Mouse (Mus musculus) ES-E14 (cell line): Measurements from ENCODE around the gene Cfap61. TPM values are rescaled to one million over a fixed set of nuclear protein-coding genes. Genes with fewer than 3 reads are reported as not detected.

Experiments used
- DNase-seq: peaks from one replicate; pipeline ENCODE4 v3.0.0-alpha.2; 2013; ENCODE audit warnings: low read depth, low spot score
- H3K27ac ChIP-seq: 2 replicates; pipeline ENCODE4 v1.5.1; 2012; ENCODE audit warnings: low read depth, mild to moderate bottlenecking, low read length, moderate library complexity, mixed read lengths; ENCODE audit not compliant: poor library complexity, insufficient read depth, severe bottlenecking
- H3K36me3 ChIP-seq: 2 replicates; pipeline ENCODE4 v1.6.1; 2012; ENCODE audit warnings: mild to moderate bottlenecking, low read length, moderate library complexity, mixed read lengths; ENCODE audit not compliant: control insufficient read depth, poor library complexity, insufficient read depth, severe bottlenecking
- H3K4me1 ChIP-seq, 2 experiments: fragments of 150-350 bp in 1 of 2; sonication (generic) in 1 of 2; 2 replicates each; pipeline ENCODE4 v1.6.1; 2012; ENCODE audit warnings: low read length in 2 of 2, mild to moderate bottlenecking in 1 of 2, mixed read lengths in 1 of 2; ENCODE audit not compliant: control insufficient read depth in 2 of 2, insufficient read depth in 2 of 2, poor library complexity in 1 of 2
- H3K4me3 ChIP-seq, 2 experiments: fragments of 150-350 bp in 1 of 2; sonication (generic) in 1 of 2; 2 replicates each; pipeline ENCODE4 v1.5.1; 2012; ENCODE audit warnings: low read length in 2 of 2, low read depth in 1 of 2, mild to moderate bottlenecking in 1 of 2, mixed read lengths in 1 of 2; ENCODE audit not compliant: insufficient read depth in 1 of 2, poor library complexity in 1 of 2, severe bottlenecking in 1 of 2
- H3K9ac ChIP-seq: 2 replicates; pipeline ENCODE4 v1.6.1; 2012; ENCODE audit warnings: low read depth, mild to moderate bottlenecking, low read length, mixed read lengths; ENCODE audit not compliant: poor library complexity, insufficient read depth, severe bottlenecking
- H3K9me3 ChIP-seq: fragments of 150-350 bp; sonication (generic); 2 replicates; pipeline ENCODE4 v1.6.1; 2012; ENCODE audit warnings: low read depth, mild to moderate bottlenecking, low read length; ENCODE audit not compliant: control insufficient read depth, insufficient read depth
- CHD2 ChIP-seq: IDR thresholded peaks from 2 replicates; pipeline ENCODE4 v1.6.1; 2014; ENCODE audit warnings: mild to moderate bottlenecking, low read depth, low read length, inconsistent platforms
- HCFC1 ChIP-seq: IDR thresholded peaks from 2 replicates; pipeline ENCODE4 v1.6.1; 2012; ENCODE audit warnings: low read length, inconsistent platforms, borderline replicate concordance; ENCODE audit not compliant: insufficient read depth
- MAFK ChIP-seq: IDR thresholded peaks from 2 replicates; pipeline ENCODE4 v1.6.1; 2014; ENCODE audit warnings: mild to moderate bottlenecking, low read depth, low read length, inconsistent platforms; ENCODE audit not compliant: insufficient read depth
- ZC3H11A ChIP-seq: IDR thresholded peaks from 2 replicates; pipeline ENCODE4 v1.6.1; 2012; ENCODE audit warnings: low read depth, mild to moderate bottlenecking, inconsistent platforms, low read length, borderline replicate concordance
- ZNF384 ChIP-seq: IDR thresholded peaks from 2 replicates; pipeline ENCODE4 v1.6.1; 2012; ENCODE audit warnings: low read depth, low read length, inconsistent platforms
- in situ Hi-C, 2 experiments: fragments of 600-800 bp; cut with MboI; formaldehyde crosslinking; loops; one replicate each; pipeline ENCODE4 v1.15.1; 2025; ENCODE audit warnings: low sequenced_read_pairs in 2 of 2, inconsistent platforms in 1 of 2; ENCODE audit not compliant: unreplicated experiment in 2 of 2
- total RNA-seq: library from RNA; depleted of rRNA; stranded (reverse); fragments of 300-350 nt; gene quantifications from 2 replicates; pipeline ENCODE4 v1.2.3, GENCODE M21; 2012; rRNA removed

The Cfap61 gene
- total RNA-seq, 1 experiment = 0.45 TPM

DNA sequence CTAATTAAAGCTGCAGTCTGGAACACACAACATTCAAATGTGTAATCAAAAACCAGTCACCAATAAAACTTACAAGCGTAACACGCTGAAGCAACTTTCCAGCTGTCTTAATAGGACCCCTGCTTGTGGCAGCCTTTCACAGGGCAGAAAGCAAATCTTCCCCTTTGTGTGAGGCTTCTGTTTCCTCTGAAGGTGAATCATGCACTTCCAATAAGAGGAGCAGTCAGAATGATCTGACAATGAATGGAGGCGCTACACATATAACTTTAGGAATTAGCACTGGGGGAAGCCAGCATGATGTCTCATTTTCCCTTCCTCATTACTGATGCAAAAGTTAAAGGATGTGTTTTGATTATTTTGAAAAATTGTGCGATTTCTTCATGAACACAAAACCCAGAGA is 326.6 kb downstream of the Cfap61 start:
- no peak overlapping the region for H3K4me3 ChIP-seq
- H3K4me1 ChIP-seq = peaks cover 0 to 6% of the 10 kb centered on the region in 2 experiments; a peak in 2 of 4 replicates

DNA sequence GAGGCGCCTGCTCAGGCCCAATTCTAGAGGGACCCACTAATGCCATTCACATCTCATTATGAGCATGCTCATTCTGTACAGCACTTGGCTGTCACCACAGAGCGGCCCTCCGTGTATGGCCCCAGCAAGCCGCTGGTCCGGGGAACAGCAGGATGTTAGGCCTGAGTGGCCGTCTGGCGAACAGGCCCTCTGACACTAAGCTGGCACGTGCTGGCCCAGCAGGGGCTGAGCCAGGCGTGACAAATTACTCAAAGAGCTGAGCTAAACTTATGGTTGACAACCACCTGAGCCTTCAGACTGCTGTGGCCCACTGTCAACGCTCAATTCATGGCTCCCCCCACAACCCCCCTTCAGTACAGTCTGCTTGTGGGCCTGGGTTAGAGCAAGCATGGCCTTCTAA is 327.6 kb downstream of the Cfap61 start:
- Histone ChIP-seq H3K4me1 (peaks cover 0 to 4% of the 10 kb centered on the region in 2 experiments; a peak in 2 of 4 replicates), H3K27ac (no peak overlapping the region), H3K9ac (no peak overlapping the region), H3K4me3 (no peak overlapping the region), H3K9me3 (no peaks in the 10 kb centered on the region), H3K36me3 (no peaks in the 10 kb centered on the region)
- DNase-seq = no peak
- in situ Hi-C loops = no loop called here
- no peak for TF ChIP-seq HCFC1
- no peak for TF ChIP-seq MAFK
- no peak for TF ChIP-seq CHD2
- TF ChIP-seq ZNF384 = no peak
- TF ChIP-seq ZC3H11A = no peak

More for the DNA sequence above, 326.6 kb downstream of the Cfap61 start:
- in situ Hi-C loops = no loop called here
- H3K27ac ChIP-seq = no peak overlapping the region
- no peak overlapping the region for H3K9ac ChIP-seq
- H3K9me3 ChIP-seq = no peaks in the 10 kb centered on the region
- TF ChIP-seq ZNF384 (no peak), ZC3H11A (no peak), MAFK (no peak), CHD2 (no peak), HCFC1 (no peak)
- DNase-seq = no peak
- no peaks in the 10 kb centered on the region for H3K36me3 ChIP-seq

DNA sequence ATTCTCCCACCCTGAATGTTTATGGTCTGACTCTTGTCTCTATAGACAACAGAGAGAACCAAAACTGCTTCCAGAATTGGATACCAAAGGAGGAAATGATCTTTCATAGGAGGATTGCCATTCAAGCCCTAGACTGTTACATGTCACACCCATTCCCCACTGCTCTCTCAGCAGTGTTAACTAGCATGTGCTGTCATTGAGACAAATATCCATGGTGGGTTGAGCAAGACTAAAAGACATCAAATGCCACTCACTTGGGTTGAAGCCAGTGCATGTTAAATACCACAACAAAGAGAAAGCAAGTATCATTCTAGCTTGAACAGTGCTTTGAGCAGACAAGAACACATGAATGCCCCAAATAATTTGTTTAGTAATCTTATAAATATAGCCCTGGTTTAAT is 328.4 kb downstream of the Cfap61 start:
- Histone ChIP-seq H3K4me1 (0 out of 4 replicates have a peak, but pooled peaks cover 0 to 2% of the 10 kb centered on the region in 2 experiments), H3K9me3 (no peaks in the 10 kb centered on the region), H3K36me3 (no peaks in the 10 kb centered on the region), H3K4me3 (no peak overlapping the region), H3K27ac (no peak overlapping the region), H3K9ac (no peak overlapping the region)
- no peak for DNase-seq
- TF ChIP-seq CHD2 = no peak
- no peak for TF ChIP-seq ZNF384
- TF ChIP-seq MAFK = no peak
- no peak for TF ChIP-seq HCFC1
- TF ChIP-seq ZC3H11A = no peak
- in situ Hi-C loops = no loop called here

Other genes starting within 250 kb of the Cfap61 start
- 81.5 and 87.6 TPM in 2 replicates for gene Naa20, start 32.7 kb upstream of the Cfap61 start, total RNA-seq
- 33.6 and 35.0 TPM in 2 replicates for gene Crnkl1, start 230 bp downstream of the Cfap61 start, total RNA-seq